Mouse (Mus musculus) adrenal gland, adult 10 weeks (tissue): Measurements from ENCODE around the gene Nr2c2. TPM values are rescaled to one million over a fixed set of nuclear protein-coding genes. Genes with fewer than 3 reads are reported as not detected.

ENCODE experiments used
- polyA plus RNA-seq: library from polyadenylated mRNA; stranded (reverse); fragments of 350-450 nt; fragmentation: Illumina TruSeq; extraction: RNeasy Lipid Tissue Mini Kit (QIAGEN cat#74804); gene quantifications from one replicate; pipeline ENCODE4 v1.2.3, GENCODE M21; 2014; ENCODE audit warnings: low read depth, low replicate concordance

Nr2c2 gene
- 42.8 TPM for polyA plus RNA-seq

GRCm38 (mm10) chr6:92091130-92091591, at the start of gene Nr2c2:
Gene Nr2c2 (plus strand): TSS chr6:92091390.

GRCm38 (mm10) chr6:92183621-92184131, 92.5 kb downstream of the Nr2c2 start, which contains the start of gene Mrps25:
Gene Mrps25 (minus strand): TSS chr6:92184033.

GRCm38 (mm10) chr6:92214773-92215449, 123.7 kb downstream of the Nr2c2 start, which contains the start of gene Rbsn:
Gene Rbsn (minus strand): TSS chr6:92214925.

Other genes starting within 250 kb of the Nr2c2 start
- 159 TPM for gene Ccdc174, start 213.3 kb upstream of the Nr2c2 start, polyA plus RNA-seq
- gene 4930590J08Rik, start 188.6 kb upstream of the Nr2c2 start, polyA plus RNA-seq = 2.7 TPM
- 13.6 TPM for gene Fgd5, start 112.5 kb upstream of the Nr2c2 start, polyA plus RNA-seq
- gene Mrps25, start 92.6 kb downstream of the Nr2c2 start, polyA plus RNA-seq = 14.2 TPM
- 21.9 TPM for gene Rbsn, start 123.5 kb downstream of the Nr2c2 start, polyA plus RNA-seq
- not detected for gene Trh, start 153.3 kb downstream of the Nr2c2 start, polyA plus RNA-seq